Mouse (Mus musculus): Measurements from ENCODE around the gene Gm32742. TPM values are rescaled to one million over a fixed set of nuclear protein-coding genes. Genes with fewer than 3 reads are reported as not detected.
"Not testable (repeated sequence)": the region's sequence is repeated elsewhere in the genome, so short reads cannot be mapped to it uniquely, and the experiment has no call there.

Gm32742 gene
- total RNA-seq, 2 experiments from 2014 or later: not detected

DNA sequence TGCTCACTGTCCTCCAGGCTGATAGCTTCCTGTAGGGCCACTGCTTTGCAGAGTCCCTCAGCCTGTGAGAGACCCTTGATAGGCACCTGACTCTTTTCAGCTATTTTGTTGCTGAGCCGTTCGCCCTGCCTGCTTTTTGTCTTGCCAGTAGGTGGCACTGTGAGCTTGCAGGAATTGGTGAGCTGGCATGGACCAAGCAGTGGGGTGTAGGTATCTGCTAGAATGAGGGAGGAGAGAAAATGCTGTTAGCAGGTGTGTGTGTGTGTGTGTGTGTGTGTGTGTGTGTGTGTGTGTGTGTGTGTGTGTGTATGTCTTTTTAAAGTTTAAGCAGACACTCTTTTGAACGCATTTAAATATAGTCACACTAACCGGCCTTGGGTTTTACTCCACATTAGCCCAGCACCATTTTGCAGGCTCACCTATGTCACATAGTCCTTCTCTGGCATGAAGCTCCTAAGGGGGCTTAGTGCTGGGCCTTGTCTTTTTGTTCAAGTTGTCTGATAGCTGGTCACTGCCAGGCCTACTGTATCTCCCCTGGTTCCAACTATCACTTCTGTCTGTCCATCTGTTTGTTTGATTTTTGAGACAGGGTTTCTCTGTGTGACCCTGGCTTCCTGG is 3.4 kb downstream of the Gm32742 start:
- no peak for ATAC-seq (replicated peaks; ENCODE audit: low FRiP score, poor library complexity, severe bottlenecking)

DNA sequence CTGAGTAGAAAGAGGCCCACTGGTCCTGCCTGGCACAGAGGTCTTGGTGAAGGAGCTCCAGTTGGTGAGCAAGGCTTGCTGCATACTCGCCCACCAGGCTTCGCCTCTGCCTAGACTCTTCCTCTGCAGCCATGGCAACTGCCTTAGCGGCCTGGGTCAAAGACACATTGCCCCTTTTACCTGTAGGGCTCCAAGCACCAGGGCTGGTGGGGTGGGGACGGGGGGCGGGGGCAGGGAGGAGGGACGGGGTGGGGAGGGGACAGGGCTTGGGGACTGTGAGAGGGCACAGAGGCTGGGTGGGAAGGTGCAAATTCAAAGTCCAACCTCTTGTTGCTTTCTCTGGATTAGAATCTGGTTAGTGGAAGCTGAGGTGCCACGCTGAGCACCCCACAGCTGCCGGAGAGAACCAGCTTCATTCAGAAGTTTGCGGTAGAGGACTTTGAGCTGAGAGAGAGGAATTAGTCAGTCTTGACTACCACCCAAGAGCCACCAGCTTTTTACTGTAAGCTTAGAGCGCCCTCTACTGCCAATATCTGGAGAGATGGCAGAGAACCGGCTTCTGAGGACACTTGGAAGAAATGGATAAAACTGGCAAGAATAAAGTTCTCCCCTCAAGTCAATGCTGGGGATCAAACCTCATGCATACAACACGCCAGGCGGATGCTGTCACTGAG is 13.1 kb downstream of the Gm32742 start:
- ATAC-seq (replicated peaks; ENCODE audit: low FRiP score, poor library complexity, severe bottlenecking): no peak

DNA sequence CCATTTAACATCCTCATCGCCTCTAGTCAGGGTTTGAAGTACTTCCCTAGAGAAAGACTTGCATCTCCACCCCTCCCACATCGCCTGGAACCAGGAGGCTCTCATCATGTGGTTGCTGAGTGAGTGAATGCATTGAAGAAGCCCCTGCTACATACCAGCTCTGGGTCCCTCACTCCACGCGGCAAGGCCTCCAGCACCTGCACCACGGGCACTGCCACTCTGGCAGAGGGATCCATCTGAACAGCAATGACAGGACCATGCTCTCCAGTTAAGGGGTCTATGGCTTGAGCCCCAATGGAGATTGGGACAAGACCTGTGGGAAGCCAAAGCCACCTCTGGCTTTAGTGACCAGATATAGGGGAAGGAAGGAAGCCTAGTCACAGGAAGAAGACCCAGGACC is 18.0 kb downstream of the Gm32742 start:
- ATAC-seq (replicated peaks; ENCODE audit: low FRiP score, poor library complexity, severe bottlenecking): no peak

DNA sequence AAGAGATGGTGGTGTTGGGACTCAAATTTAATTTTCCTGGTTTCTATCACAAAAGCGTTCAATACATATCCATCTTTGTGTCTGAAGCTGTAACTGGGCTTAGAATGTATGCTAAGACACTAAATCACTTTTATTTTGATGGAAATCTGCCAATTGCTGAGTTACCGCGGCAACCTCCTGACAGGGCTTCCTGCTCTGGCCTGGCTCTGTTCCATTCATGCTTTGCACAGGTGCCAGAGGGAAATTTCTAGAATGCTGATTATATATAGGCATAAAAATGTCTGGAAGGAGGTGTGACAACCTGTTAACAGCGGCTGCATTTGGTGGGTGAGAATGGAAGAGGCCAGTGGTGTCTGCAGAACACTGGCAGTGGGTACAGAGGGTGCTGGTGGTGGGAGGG is 18.8 kb downstream of the Gm32742 start:
- no peak for ATAC-seq (replicated peaks; ENCODE audit: low FRiP score, poor library complexity, severe bottlenecking)

DNA sequence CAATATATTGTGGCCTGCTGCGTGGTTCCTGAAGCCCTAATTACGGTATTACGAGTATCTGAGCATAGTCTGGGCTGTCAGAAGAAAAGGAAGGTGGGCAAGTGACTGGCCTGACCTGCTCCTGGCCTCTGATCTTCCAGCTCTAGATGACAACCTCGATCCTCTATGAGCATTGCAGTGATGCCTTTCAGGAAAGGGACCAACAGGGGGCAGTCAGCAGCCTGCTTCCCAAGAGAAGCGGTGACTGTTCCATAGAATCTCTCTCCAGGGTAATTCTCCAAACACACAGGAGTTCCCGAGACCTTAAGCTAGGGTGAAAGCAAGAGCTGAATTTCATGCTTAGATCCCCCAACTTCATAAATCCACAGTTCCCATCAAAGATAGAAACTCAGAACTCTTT is 21.1 kb downstream of the Gm32742 start:
- ATAC-seq (replicated peaks; ENCODE audit: low FRiP score, poor library complexity, severe bottlenecking): no peak

DNA sequence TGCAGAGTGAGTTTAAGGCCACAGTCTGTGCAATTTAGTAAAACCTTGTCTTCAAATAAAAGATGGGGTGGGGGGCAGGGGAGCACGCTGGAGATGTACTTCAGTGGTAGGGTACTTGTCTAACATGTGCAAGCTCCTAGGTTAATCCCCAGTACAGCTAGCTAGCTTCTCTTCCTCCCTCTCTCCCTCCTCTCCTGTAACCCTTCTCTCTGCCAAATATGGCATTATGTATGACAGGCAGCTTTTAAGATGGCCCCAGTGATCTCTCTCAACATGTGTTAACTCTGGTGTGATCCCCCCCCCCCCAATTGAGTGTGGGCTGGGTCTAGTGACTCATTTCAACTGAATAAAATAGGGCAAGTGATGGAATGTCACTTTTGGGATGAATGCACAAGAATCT is 21.9 kb downstream of the Gm32742 start:
- ATAC-seq (replicated peaks; ENCODE audit: low FRiP score, poor library complexity, severe bottlenecking): no peak

DNA sequence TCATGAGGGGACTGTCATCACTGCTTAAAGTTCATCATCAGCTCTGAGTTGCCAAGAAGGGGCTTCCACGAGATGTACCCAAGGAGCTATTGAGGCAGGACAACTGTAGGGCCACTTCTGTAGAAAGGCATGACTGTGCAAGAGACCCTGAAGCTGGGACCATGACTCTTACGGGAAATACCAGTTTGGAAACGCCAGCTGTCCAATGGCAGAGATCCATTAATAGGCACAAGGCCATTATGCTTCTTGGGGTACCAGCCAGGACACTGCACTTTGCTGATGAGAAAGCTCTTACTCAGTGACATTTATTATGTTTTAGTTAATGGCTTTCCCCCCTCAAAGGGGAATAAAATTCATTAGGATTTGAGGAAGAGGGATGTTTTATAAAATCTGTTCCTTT is 24.6 kb downstream of the Gm32742 start:
- no peak for ATAC-seq (replicated peaks; ENCODE audit: low FRiP score, poor library complexity, severe bottlenecking)

DNA sequence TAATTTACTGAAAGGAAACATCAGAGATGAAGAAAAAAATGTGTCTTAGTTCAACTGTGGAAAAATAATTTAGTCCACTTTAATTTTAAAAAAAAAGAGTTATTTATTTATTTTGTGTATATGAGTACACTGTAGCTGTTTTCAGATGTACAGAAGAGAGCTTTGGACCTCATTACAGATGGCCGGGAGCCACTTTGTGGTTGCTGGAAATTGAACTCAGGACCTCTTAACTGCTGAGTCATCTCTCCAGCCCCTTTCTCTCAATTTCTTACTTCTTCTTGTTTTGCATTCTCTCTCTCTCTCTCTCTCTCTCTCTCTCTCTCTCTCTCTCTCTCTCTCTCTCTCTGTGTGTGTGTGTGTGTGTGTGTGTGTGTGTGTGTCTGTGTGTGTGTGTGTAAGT is 25.9 kb downstream of the Gm32742 start:
- ATAC-seq (replicated peaks; ENCODE audit: low FRiP score, poor library complexity, severe bottlenecking): not testable (repeated sequence)

DNA sequence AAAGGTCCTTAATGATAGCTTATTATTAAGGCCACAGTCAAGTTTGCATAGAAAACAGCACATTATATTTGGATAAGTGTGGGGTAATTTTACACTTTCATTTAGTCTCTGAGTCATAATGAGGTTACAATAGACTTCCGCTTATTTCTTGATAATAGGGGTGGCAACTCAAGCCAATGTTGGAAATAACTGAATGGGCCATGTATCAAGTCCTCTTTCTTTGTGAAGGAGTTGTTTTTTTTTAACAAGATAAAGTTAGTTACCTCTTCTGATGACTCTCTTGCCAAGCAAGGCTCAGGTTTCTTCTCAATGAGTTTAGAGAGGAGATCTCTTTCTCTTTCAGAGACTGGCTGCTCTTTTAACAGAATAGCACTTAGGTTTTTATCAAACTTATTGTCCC is 27.0 kb downstream of the Gm32742 start:
- ATAC-seq (replicated peaks; ENCODE audit: low FRiP score, poor library complexity, severe bottlenecking): no peak

DNA sequence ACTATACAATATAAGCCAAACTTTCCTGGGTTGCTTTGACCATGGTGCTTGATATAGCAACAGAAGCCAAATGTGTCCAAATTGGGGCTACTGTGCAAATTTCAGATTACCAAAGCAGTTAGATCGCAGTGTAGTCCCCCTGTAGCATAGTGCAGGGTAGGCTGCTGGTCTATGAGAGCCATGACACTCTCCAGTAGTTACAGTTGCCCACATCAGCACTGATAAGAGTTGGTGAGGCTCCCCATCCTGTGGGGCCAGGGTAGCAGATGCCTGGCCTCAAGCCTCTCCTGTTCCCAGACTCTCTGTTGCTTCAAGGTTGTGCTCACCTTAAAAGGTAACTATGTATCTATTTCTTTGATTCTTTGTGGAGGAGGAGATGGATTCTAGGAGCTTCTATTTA is 27.5 kb downstream of the Gm32742 start:
- ATAC-seq (replicated peaks; ENCODE audit: low FRiP score, poor library complexity, severe bottlenecking): no peak

DNA sequence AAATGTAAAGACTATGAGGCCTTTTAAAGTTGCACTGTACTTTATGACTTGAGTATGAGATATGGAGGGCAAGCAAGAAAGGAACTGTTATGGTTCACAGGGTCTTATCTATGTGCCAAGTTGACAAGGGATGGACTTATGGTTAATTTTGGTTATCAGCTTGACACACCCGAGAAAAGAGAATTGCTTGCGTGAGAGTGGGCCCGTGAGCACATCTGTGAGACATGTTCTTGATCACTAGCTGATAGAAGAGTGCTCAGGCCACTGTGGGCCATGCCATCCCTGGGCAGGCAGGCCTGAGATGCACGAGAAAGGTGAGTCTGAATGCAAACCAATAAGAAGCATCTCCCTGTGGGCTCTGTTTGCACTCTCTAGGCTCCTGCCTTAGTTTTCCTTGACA is 27.9 kb downstream of the Gm32742 start:
- no peak for ATAC-seq (replicated peaks; ENCODE audit: low FRiP score, poor library complexity, severe bottlenecking)

DNA sequence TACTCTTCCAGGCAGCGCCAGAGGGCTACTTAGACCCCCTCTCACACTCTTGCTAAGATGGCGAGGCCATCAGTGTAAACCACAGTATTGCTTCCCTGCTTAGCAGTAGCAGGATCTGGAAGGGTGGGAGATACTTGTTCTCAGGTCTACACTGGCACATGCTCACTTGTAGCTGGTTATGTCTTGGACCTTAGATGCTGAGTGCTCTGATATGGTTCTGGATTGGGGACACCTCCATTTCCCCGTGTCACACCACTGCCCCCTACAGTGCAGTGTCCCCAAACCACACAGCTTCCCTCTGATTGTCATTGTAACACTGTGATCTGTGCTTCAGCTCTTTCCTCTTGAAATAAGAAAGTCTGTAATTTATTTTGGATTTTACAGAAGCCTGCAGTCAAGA is 28.3 kb downstream of the Gm32742 start:
- no peak for ATAC-seq (replicated peaks; ENCODE audit: low FRiP score, poor library complexity, severe bottlenecking)

DNA sequence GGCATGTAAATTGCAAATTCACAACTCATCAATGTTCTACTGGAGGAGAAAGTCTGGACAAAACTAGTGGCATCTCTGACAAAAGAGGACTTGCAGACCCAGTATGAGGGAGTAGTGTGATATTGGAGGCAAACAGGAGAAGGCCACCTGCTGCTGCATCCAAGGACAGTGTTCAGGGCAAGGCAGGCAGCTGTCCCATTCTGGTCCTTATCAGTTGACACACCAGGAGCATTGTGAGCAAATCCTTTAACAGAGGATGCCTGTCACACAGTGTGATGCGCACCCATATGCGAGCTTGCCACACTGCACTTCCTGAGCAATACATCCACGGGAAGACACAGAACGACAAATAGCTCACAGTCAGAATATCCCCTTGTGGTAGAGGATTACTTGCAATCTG is 50.5 kb downstream of the Gm32742 start:
- no peak for ATAC-seq (replicated peaks; ENCODE audit: low FRiP score, poor library complexity, severe bottlenecking)

DNA sequence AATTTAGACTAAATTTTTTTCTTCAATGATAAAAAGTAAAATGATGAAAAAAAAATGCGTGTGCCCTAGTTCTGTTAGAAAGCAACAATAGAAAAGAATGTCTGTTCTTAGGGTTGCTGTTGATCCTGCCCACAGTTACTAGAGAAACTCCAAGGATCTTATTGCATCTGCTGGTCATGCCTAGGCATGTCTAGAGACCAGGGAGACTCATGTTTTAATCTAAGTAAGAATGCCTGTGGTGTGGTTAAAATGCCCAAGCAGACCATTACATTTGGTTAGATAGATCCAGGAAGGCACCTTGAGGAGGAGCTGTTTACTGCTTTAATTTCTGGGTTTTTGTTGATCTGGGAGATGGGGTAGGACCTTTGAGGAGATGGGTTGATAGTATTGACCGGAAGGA is 59.6 kb downstream of the Gm32742 start:
- ATAC-seq (replicated peaks; ENCODE audit: low FRiP score, poor library complexity, severe bottlenecking): no peak

DNA sequence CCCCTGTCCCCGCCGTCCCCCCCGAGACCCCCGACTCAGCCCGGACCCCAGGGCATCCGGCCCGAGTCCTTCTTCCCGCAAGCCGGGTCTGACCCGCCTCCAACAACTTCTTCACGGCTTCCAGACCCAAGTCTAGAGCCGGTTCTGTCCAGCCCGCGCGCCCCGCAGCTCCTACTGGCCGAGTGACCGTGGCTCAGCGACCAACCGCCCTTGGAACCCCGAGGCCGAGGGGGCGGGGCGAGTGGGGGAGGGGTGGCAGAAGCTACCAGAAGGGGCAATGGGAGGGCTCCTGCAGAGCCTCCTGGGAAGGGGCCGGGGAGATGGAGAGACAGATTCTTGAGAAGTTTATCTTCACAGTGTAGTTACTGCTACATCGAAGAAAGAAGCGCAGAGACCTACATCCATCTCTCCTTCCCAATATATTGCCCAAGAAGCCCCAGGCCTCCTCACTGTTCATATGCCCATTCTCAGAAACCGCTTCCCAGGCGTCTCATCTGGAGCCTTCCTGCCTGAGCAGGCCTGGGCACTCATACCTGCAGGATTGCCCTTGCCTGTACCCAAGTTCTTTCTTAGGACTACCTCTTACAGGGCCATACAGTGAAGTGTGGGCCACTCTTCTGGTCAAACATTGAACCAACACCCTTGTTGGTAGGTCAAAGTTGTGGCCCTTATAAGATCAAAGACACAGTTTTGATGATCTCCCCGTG is 61.4 kb downstream of the Gm32742 start:
- no peak for ATAC-seq (replicated peaks; ENCODE audit: low FRiP score, poor library complexity, severe bottlenecking)

DNA sequence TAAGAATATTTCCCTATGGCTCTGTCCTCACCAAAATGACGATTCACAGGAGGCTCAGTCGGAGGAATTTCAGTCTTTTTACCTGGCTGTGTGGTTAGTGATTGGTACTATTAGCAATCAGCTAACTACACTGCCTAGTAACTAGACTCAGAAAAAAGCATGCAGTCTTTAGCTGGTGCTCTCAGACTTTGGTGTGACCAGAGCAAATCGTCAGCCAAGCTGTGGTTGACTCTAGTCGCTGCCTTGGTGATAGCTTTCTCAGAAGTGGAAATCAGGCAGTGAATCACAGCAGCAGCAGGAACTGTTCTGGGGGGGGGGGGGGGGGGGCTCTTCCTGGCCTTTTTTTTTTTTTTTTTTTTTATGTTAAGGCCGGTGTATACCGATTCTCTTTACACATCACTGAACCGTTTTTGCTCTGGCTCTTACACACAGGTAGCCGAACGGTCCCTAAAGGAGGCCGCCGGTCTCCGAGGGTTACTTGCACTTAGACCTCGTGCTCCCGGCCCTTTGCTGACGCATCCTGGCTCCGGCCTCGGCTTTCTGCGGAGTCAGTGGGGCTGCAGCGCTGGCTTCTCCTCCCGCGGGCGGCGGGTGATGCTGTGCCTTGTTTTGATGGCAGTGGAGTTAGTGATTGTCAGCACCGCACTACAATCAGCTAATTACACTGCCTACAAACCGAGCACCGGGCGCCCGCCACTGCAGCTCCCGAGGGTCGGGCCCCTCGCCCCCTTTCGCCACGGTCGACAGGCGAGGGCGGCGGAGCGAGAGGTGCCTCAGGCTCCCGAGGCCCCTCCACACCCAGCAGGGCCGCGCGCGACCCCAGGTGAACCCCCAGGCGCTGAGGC is 62.1 kb downstream of the Gm32742 start:
- ATAC-seq (replicated peaks; ENCODE audit: low FRiP score, poor library complexity, severe bottlenecking): no peak

DNA sequence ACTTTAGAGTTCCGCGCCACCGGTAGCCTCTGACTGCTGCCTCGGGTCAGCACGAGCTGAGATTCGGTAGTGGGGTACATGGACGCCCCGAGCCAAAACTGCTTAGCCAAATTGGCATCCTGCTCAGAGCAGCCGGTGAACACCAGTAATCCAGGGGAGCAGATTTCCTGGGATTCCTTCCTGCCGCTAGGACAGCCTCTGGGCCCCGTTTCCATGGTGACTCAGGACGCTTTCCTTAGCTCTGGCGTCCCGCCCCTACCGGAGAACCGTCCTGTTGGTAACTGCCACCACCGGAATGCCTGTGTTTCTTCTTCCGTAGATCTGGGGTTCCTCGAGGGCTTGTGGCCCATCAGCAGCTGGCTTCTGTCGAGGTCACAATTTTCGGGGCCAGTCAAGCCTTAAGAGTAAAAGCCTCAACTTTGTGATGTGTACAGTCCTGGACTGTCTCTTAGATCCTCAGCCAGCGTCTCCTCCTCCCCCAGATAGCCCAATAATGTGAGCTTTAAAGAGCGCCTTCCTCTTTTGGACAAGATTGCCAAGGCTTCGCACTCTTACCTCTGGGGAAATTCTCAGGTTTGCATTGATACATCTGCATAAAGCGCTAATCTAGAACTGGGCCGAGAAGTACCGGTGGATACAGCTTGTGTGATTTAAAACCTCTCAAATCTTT is 63.4 kb downstream of the Gm32742 start, which contains the start of gene 4833427G06Rik:
TSS of gene 4833427G06Rik (minus strand) at position 323 of the 670 bp plus-strand sequence.
- no peak for ATAC-seq (replicated peaks; ENCODE audit: low FRiP score, poor library complexity, severe bottlenecking)

DNA sequence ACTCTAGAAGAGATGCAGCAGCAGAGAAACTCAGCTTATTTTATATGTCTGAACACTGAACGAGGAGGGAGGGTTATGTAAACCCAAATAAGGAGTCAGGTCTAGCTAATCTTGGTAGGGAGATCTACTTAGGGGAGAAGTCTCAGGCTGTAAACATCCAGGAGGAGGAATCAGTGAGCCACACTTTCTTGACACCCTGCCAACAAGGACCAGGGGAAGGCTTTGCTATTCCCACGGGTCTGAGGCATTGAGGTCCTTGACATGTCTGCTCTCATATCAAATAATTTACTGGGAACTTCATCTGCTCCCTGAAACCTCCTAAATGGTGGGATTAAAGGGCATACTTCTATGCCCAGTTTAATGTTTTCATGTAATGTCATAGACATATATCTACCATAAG is 69.0 kb downstream of the Gm32742 start:
- ATAC-seq (replicated peaks; ENCODE audit: low FRiP score, poor library complexity, severe bottlenecking): no peak

DNA sequence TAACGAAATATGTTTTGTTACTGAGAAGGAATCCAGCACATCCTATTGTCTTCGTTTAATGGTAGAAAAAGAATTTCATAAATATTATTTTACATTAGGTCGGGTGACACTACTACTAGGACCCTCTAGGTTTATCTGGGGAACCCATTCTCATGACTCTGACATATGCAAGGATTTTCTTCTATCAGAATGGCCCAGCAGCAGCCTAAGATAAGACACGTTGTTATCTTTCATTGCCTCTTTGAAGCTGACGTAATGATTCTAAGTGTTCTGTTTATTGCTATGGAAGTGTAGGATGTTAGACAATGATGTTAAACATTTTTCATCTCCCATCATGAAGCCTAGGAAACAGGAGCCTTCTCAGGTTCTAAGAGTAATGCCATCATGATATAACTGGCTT is 71.6 kb downstream of the Gm32742 start:
- ATAC-seq (replicated peaks; ENCODE audit: low FRiP score, poor library complexity, severe bottlenecking): no peak

DNA sequence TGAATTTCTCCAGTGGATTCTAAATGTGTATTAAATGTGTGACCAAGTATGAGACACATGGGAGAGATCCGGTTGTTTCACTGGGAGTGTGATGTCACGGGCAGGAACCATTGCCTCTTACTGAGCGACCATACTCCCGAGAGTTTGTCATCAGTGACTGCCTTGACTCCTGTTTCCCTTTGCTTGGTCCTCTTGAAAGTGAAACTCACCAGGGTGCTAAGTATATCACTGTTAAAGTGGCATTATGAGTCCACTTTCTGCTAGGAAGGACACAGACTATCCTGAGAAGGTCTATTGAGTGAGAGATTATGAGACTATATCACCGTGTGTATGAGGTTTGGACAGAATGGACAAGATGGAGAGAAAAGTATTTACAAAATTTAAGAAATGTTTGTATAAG is 83.7 kb downstream of the Gm32742 start:
- ATAC-seq (replicated peaks; ENCODE audit: low FRiP score, poor library complexity, severe bottlenecking): no peak

Measured in erythroblast, adult 5-6 weeks (primary cell).